Mouse (Mus musculus): ENCODE data around the gene Gm49366.

GRCm38 (mm10) chr12:84003866-84004265, 34.9 kb upstream of the Gm49366 start:
- TF ChIP-seq POLR2A (IDR thresholded peaks at IDR 0.05; ENCODE audit: insufficient read depth, low read depth, low read length) (no peak), CTCF (IDR thresholded peaks at IDR 0.05; ENCODE audit: insufficient read depth, low read depth, low read length) (no peak)

All from olfactory bulb, adult 2 months (tissue).